In the genomic region with DNA sequence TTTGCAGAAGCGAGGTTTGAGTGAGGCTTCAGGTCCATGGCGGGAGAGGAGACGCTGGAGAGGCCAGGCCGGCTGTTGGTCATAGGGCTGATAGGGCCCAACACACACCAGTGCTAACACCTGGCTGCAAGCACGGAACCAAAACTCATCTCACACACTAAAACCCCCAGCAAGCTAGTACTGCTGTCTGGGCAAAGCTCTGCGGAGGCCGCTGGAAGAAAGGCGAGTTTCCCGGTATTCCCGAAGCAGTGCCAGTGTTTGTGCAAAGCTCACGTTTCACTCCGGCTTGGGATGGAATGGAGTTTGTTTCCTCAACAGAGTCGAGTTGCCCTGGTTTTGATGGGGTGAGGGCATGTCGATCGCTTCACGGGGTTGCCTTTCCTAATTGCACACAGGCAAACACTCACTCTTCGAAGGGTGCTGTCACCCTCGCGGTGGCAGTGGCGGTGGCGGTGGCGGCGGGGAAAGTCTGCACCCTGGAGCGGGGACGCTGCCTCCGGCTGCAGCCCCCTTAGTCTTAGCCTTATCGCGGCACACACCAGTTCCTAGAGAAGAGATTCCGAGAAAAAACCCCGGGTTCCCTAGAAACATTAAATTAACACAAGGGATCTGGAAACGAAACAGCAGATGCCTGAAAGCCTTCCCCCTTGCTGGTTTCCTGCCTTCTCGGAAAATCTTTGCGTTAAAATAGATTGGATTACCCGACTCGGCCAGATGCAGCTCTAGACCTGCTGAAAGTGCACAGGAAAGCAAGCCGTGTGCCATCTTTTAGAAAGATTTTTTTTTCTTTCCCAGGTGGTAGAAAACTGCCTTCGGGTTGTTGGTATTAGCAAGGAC, we compare ENCODE assay signal across 8 mouse cellular contexts. TPM values are rescaled to one million over a fixed set of nuclear protein-coding genes. Genes with fewer than 3 reads are reported as not detected.
A peak's percentile ranks its signal among the peaks of the same experiment; 100 is the strongest.
DNase-seq lines count a peak whose midpoint lies in the region; ATAC-seq and TF ChIP-seq lines count a peak whose summit lies in the region.

No protein-coding gene starts in this region.

- DNase-seq in 3134 (ENCODE audit: extremely low read depth, insufficient read length, low spot score) (peak; percentile 54), MEL-GATA-1-ER (ENCODE audit: extremely low read depth, low read depth) (peak; percentile 70)
- DNase-seq in heart, embryonic 10.5 days (ENCODE audit: low spot score) = no peak
- DNase-seq in lung, embryonic 14.5 days = peak; percentile 71
- DNase-seq in thymus, postnatal 4 days = peak; percentile 80

- H3K27ac ChIP-seq in embryonic facial prominence, embryonic 12.5 days = peak overlapping the region; percentile 55
- peak overlapping the region; percentile 82 for H3K27ac ChIP-seq in heart, embryonic 10.5 days
- H3K27ac ChIP-seq in kidney, embryonic 15.5 days = no peak overlapping the region
- H3K27ac ChIP-seq in lung, embryonic 14.5 days (ENCODE audit: low read depth) = peak overlapping the region; percentile 28; the same call in 1 of the 2 replicates
- no peak overlapping the region for H3K27ac ChIP-seq in neural tube, embryonic 15.5 days (replicated peaks)

- no peak for ATAC-seq in embryonic facial prominence, embryonic 12.5 days (ENCODE audit: insufficient number of reproducible peaks, insufficient read depth, low FRiP score, low TSS enrichment)
- ATAC-seq in kidney, embryonic 15.5 days (replicated peaks; ENCODE audit: low FRiP score) = 0 out of 2 replicates have a peak, but pooled peaks have one; percentile 40
- ATAC-seq in lung, embryonic 14.5 days (ENCODE audit: insufficient read depth) = peak; percentile 21; the same call in 1 of the 2 replicates
- ATAC-seq in neural tube, embryonic 15.5 days (ENCODE audit: low FRiP score) = peak; percentile 50

- 2% methylated on average over 37 of the region's 37 CpGs for WGBS in embryonic facial prominence, embryonic 12.5 days
- WGBS in heart, embryonic 10.5 days = 3% methylated on average over 37 of the region's 37 CpGs
- WGBS in kidney, embryonic 15.5 days = 7% methylated on average over 37 of the region's 37 CpGs
- 8% methylated on average over 37 of the region's 37 CpGs for WGBS in lung, embryonic 14.5 days
- 7% methylated on average over 37 of the region's 37 CpGs for WGBS in neural tube, embryonic 15.5 days

- H3K9me3 ChIP-seq in embryonic facial prominence, embryonic 12.5 days = no peaks in the 10 kb centered on the region
- no peaks in the 10 kb centered on the region for H3K9me3 ChIP-seq in heart, embryonic 10.5 days
- H3K9me3 ChIP-seq in kidney, embryonic 15.5 days (replicated peaks) = no peaks in the 10 kb centered on the region
- H3K9me3 ChIP-seq in lung, embryonic 14.5 days (ENCODE audit: low read depth, low read length) = no peaks in the 10 kb centered on the region
- no peaks in the 10 kb centered on the region for H3K9me3 ChIP-seq in neural tube, embryonic 15.5 days (replicated peaks)

- H3K4me1 ChIP-seq in embryonic facial prominence, embryonic 12.5 days = peaks cover 25% of the 10 kb centered on the region
- peaks cover 37% of the 10 kb centered on the region for H3K4me1 ChIP-seq in heart, embryonic 10.5 days
- peaks cover 19% of the 10 kb centered on the region for H3K4me1 ChIP-seq in kidney, embryonic 15.5 days
- H3K4me1 ChIP-seq in lung, embryonic 14.5 days (ENCODE audit: insufficient read depth) = peaks cover 4% of the 10 kb centered on the region; the same call in 1 of the 2 replicates
- H3K4me1 ChIP-seq in neural tube, embryonic 15.5 days = peaks cover 17% of the 10 kb centered on the region

- H3K9ac ChIP-seq in embryonic facial prominence, embryonic 12.5 days = peak overlapping the region; percentile 55
- H3K9ac ChIP-seq in kidney, embryonic 15.5 days = peak overlapping the region; percentile 32; the same call in 1 of the 2 replicates
- H3K9ac ChIP-seq in lung, embryonic 14.5 days = peak overlapping the region; percentile 54
- peak overlapping the region; percentile 40 for H3K9ac ChIP-seq in neural tube, embryonic 15.5 days (replicated peaks)

- no peaks in the 10 kb centered on the region for H3K36me3 ChIP-seq in embryonic facial prominence, embryonic 12.5 days
- no peaks in the 10 kb centered on the region for H3K36me3 ChIP-seq in heart, embryonic 10.5 days
- H3K36me3 ChIP-seq in kidney, embryonic 15.5 days = no peaks in the 10 kb centered on the region
- no peaks in the 10 kb centered on the region for H3K36me3 ChIP-seq in lung, embryonic 14.5 days (ENCODE audit: insufficient read depth)
- no peaks in the 10 kb centered on the region for H3K36me3 ChIP-seq in neural tube, embryonic 15.5 days

- no peaks in the 10 kb centered on the region for H3K27me3 ChIP-seq in embryonic facial prominence, embryonic 12.5 days
- peaks cover 3% of the 10 kb centered on the region for H3K27me3 ChIP-seq in heart, embryonic 10.5 days (ENCODE audit: insufficient read depth, poor library complexity, severe bottlenecking)
- H3K27me3 ChIP-seq in kidney, embryonic 15.5 days = peaks cover 45% of the 10 kb centered on the region
- no peaks in the 10 kb centered on the region for H3K27me3 ChIP-seq in lung, embryonic 14.5 days (ENCODE audit: insufficient read depth, low read length)
- H3K27me3 ChIP-seq in neural tube, embryonic 15.5 days (replicated peaks) = peaks cover 13% of the 10 kb centered on the region

- TF ChIP-seq CTCF in lung, embryonic 14.5 days (IDR thresholded peaks at IDR 0.05; ENCODE audit: low read depth) = no peak

- H3K4me2 ChIP-seq in embryonic facial prominence, embryonic 12.5 days (replicated peaks) = peak overlapping the region; percentile 80
- peak overlapping the region; percentile 85 for H3K4me2 ChIP-seq in kidney, embryonic 15.5 days
- peak overlapping the region; percentile 71 for H3K4me2 ChIP-seq in lung, embryonic 14.5 days
- H3K4me2 ChIP-seq in neural tube, embryonic 15.5 days = peak overlapping the region; percentile 73

- H3K4me3 ChIP-seq in embryonic facial prominence, embryonic 12.5 days = peak overlapping the region; percentile 38
- peak overlapping the region; percentile 65 for H3K4me3 ChIP-seq in heart, embryonic 10.5 days
- H3K4me3 ChIP-seq in kidney, embryonic 15.5 days (replicated peaks) = peak overlapping the region; percentile 46
- peak overlapping the region; percentile 37 for H3K4me3 ChIP-seq in lung, embryonic 14.5 days (ENCODE audit: low read depth, low read length)
- peak overlapping the region; percentile 41 for H3K4me3 ChIP-seq in neural tube, embryonic 15.5 days (replicated peaks)

RNA-seq across cellular contexts. Expression of a gene that starts 59.2 kb away (rescaled TPM):
- polyA plus RNA-seq in embryonic facial prominence, embryonic 12.5 days (2016; fragmentation: Nextera tagmentation; extraction: Ambion mirVana) = 12.1 and 14.1 TPM in 2 replicates
- 9.6 and 10.7 TPM in 2 replicates for polyA plus RNA-seq in heart, embryonic 10.5 days (2016; fragmentation: Nextera tagmentation; extraction: Ambion mirVana)
- polyA plus RNA-seq in kidney, embryonic 15.5 days (2015; fragmentation: Nextera tagmentation; extraction: Ambion mirVana) = 7.7 and 9.3 TPM in 2 replicates
- polyA plus RNA-seq in lung, embryonic 14.5 days (2014; fragmentation: Nextera tagmentation; extraction: Ambion mirVana) = 15.6 TPM in 2 replicates
- 8.2 and 9.8 TPM in 2 replicates for polyA plus RNA-seq in neural tube, embryonic 15.5 days (2015; fragmentation: Nextera tagmentation; extraction: Ambion mirVana)

Comparison
In these comparisons a context has a peak if more than half of its experiments do, and no peak if none do; other contexts are left out.
1. H3K27ac ChIP-seq: peak in embryonic facial prominence, embryonic 12.5 days (single experiment), heart, embryonic 10.5 days (single experiment) and lung, embryonic 14.5 days (single experiment); none in kidney, embryonic 15.5 days (single experiment) and neural tube, embryonic 15.5 days (single experiment).
2. Peak in every context shown above with its lines, with median percentiles within 50 percentile points of each other: H3K4me2 ChIP-seq, H3K4me3 ChIP-seq and H3K9ac ChIP-seq.